Mouse (Mus musculus) layer of hippocampus, postnatal 14 days (tissue): ENCODE results near the gene Cr2. TPM values are rescaled to one million over a fixed set of nuclear protein-coding genes. Genes with fewer than 3 reads are reported as not detected.
A peak's percentile ranks its signal among the peaks of the same experiment; 100 is the strongest.
"Not testable (repeated sequence)": the region's sequence is repeated elsewhere in the genome, so short reads cannot be mapped to it uniquely, and the experiment has no call there.

ENCODE experiments used
- DNase-seq, 2 experiments: peaks; one replicate each; pipeline ENCODE4 v3.0.0; 2021 to 2022; ENCODE audit warnings: low spot score in 2 of 2, mixed read lengths in 1 of 2
- long read RNA-seq, 2 experiments: library from polyadenylated mRNA; stranded (forward); transcript quantifications; one replicate each; pipeline ENCODE4 v2.0.0; 2021
- total RNA-seq, 2 experiments: library from RNA; stranded (reverse); gene quantifications; 2 replicates each; pipeline ENCODE4 v1.2.3; 2021

The Cr2 gene
- under 1 TPM; 0.37 to 0.50 TPM for total RNA-seq
- long read RNA-seq, experiment 1, result 0 reads
- long read RNA-seq, experiment 2, result 0 reads

DNA sequence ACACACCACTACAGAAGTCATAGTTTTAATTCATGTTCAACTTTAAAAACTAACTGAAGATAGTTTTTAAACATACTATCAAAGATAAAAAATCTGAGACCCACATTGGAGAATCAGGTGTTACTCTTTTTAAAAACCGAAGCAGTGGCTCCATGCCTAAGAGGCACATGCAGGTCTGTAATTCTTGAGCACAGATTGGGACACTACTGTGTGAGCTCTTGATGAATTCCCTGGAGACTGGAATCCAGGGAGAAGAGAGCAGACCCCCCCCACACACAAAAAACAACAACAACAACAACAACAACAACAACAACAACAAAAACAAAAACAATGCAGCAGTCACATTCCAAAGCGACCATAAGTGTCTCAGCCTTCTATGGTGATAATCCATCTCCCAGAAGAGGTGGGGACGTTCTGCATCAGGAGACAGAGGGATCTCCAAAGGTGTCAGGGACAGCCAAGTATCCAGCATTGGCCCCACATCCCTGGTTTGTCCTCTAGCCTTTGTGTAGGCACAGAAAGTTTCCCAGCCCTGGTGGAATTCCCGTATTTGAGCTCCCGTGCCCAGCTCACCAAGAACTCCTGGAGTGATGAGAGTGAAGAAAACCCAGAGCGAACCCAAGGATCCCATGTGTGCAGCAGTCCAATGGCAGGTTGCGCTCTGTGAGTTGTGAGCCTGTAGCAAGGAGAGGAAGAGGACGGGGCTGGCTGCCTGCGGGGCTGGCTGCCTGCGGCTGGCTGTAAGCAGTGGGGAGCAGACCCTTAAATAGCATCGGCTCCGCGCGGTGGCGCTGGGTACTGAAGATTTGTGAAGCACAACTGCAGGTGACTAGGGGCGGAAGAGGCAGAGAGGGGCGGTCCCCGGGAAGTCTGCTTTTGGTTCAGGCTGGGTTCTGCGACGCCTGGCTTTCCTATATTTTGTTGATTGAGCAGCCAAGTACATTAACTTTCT is at the start of gene Cr2:
TSS of gene Cr2 (minus strand) at position 737 of the 952 bp plus-strand sequence.
- DNase-seq, result peak; percentile 24 to 41

DNA sequence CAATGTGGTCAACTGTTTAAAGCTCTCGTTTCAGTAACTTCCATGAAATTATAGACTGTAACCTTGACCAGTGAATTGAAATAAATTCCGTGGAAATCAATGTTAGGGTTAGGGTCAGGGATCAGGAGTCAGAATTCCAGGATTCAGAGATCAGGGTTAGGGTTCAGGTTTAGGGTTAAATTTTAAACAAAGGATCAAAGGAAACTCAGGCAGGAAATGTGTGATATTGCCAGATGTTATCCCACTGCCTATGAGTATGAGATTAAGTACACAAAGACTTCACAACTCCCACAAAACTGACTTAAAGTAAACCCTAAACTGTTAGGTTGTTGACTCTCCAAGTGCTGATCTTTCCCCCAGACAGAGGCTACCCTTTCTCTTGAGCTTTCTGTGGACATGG is 45.3 kb upstream of the Cr2 start:
- DNase-seq, result no peak

DNA sequence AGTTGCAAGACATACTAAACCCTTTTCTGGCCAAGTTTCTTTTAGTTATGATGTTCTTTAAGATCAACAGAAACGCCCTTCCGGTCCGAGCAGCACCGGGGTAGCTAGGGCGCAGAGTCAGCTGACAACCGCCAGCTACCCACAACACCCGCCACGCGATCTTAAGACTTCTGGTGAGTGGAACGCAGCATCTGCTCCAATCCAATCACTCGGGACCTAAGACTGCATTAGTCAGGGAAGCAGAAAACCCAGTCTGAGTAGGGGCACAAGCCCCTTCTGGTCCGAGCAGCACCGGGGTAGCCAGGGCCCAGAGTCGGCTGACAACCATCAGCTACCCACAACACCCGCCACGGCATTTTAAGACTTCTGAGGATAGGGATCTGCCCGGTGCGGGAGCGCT is 36.3 kb upstream of the Cr2 start:
- not testable (repeated sequence) for DNase-seq

DNA sequence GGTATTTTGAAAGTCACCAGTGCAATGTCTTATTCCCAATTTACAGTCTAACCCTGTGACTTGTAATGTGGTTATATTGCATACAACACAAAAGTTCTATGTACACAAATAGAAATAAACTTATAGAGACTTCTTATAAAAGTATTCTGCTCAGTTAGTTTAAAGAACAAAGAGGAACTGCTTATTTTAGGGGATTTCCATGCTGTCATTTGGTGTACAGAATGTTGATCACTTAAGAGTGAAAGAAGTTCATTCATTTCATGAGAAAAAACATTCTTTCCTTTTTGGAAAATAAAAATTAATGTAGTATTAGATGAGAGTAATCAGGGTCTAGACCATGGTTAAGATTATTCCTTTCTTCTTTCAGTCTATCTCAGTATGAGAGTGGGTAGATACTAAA is 8.2 kb upstream of the Cr2 start:
- no peak for DNase-seq

DNA sequence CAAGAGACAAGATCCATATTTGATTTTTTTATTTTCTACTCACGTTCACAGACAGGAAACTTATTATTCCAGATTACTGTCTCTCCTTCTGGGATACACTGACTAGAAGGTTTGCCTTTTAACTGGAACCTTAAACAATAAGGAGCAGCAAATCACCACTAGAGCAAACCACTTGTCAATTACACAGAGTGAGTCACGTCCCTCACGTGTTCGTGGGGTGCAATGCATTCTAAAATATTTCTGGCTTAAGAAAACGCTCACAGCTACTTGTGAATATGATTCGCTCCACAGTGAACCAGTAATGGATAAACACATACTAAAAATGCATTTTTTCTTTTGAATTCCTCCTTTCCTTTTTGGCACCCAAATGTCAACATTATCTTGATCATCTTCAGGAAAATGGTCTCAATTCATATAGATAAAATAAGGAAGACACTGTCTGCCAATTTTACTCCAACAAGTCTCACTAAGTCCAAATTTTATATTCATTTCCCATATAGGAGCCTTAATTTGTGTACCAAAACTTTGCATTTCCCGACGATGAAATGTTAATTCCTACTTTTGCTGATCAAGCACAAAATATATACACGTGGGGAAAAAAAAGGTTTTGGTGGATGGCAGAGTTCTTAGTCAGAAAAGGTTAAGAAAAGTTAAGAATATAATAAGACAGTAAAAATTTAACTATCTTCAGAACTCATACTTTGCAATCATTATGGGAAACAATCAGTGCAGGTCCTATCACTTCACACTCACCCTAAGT is 11.3 kb downstream of the Cr2 start:
- no peak for DNase-seq

DNA sequence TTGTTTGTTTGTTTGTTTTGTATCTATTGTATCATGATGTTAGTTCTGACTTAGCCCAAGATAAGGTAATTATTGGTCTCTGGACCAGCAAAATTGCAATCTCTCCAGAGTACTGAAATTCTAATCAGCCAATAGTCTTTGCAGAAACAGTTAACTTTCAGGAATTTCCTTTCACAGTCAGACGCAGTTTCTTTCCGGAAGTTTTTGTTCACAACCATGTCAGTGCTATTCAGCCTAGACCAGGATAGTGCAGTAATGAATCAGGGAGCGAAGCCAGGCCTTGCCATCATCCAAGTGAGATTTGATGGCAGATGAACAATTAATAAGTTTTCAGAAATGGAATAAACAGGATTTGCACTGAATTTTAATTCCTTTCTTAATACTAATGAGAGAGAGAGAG is 44.4 kb downstream of the Cr2 start:
- peak in 1 of 2 experiments; percentile 5 for DNase-seq

DNA sequence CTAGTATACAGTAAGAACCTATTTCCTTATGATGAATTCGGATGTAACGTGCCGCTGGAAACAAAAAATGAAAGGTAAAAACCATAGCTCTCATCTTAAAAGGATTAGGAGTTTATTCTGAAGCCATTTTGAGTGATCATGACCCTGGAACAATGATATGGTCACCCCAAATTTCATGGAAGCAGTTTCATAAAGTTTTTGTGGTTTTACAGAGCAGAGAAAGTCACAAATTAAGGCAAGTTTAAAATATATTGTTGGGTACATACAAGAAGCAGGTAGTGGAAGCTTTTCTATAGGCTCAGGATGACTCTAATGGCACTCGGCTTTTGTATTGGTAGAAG is 44.9 kb downstream of the Cr2 start:
- DNase-seq, result no peak

DNA sequence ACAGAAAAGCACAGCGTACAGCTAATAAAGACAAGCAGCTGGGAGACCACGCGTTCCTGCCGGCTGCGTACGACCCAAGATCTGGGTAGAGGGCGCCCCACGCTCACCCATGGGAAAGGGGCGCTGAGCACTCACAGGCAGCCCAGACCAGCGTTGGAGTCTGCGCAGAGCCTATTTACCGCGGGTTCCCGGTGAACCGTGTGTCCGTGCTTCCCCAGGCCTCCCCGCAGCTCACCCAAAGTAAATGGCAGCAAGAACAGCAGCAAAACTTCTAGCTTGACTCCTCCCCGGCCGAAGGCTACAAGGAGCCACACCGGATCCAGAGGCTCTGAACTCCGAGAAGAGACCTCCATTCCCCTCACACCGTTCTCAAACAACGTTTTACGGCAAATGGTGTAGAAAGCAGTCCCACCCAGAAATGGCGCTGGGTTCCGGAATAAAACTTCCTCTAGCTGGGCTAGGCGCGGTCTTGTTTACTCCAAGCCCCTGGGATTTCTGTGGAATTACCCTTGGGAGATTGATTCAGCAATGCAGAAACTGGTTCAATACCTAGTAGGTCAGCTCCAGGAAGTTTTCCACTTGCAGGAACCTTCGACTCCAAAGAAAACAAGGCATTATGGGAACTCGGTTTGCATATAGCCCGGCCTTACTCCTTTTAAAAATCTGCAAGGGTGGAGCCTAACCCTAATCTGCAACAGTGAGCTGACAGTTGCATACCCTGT is 45.4 kb downstream of the Cr2 start, which contains the start of gene Cr1l:
TSS of gene Cr1l (minus strand) at position 634 of the 722 bp plus-strand sequence.
- DNase-seq, result peak; percentile 88 to 92

DNA sequence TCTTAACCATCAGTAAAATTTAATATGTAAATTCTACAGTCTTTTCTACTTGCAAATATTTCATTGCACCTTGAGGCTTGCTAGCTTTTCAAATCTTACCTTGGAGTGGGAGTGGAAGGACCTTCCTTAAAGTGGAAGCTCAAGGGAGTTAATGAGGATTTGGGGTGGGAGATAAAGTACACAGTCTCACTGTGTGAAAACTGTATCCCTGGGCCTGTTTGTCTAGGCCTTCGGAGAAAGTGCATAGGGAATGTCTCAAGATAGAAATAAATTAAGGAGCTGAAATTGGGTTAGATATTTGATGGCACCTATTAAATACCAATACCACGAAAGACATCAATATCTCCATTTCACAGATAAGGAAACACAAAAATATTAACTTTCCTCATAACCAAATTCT is 46.0 kb downstream of the Cr2 start:
- DNase-seq, result no peak

DNA sequence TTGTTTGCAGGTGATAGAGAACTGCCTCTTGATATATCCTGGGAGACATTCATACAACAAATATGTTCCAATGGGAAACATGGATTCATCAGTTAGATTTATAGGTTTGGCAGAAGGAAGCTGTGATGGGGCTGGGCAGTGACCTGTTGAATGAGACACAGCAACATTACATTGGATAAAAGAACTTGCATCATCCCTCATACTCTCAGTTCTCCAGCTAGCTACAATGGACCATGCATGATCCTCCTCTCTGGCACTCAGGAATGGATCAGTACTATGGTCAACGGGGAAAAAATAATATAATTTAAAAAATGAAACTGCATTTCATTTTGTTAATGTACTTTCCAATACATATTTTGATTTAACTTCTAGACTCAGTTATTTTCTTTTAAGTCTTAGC is 46.6 kb downstream of the Cr2 start:
- DNase-seq, result no peak

DNA sequence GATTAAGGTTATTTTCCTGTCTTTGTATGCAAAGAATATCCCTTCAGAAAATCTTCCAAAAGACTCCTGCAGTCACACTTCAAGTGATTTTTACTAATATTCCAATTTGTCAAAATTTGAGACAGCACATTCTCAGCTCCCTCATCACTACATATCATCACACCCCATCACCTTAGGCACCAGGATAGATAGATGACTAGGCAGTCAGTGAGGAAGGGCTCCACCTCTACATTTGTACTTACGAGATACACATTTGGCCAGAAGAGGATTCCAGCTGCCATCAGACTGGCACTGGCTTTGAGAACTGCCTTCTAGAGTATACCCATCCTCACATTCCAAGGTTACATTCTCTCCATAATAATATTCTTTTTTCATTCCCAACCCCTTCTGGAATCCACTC is 62.1 kb downstream of the Cr2 start:
- DNase-seq, result no peak

DNA sequence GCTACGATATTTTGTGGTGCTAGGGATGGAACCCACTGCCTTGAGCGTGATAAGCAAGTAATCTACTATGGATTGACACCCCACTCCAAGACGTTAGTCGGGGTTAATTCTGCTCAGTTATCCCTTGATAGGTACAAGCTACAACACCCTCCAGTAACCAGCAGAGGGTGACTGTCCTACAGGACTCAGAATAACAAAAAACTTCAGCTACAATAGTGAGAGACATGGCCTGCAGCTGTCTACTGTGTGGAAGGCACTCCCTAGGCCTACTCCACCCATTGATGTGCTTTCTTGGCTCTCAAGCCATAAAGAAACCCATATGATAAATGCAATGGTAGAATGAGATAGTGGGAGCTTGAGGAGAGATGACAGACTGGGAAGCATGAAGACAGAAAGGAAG is 62.9 kb downstream of the Cr2 start:
- no peak for DNase-seq

DNA sequence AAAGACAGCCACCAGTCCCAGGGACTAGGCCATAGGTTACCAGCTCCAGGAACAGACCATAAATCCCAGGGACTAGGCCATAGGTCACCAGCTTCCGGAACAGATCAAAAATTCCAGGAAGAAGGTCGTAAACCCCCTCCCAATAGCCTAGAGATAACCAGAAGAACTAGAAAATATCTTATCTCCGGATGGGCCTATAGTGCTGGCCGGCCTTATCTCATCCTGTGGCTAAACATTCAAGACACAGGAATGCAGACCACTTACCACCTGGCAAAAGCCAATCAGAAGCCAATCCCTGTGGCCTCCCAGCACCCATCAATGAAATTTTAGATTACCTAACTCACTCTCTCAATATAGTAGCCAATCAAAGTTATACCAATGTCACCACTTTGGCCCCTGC is 75.8 kb downstream of the Cr2 start:
- no peak for DNase-seq

DNA sequence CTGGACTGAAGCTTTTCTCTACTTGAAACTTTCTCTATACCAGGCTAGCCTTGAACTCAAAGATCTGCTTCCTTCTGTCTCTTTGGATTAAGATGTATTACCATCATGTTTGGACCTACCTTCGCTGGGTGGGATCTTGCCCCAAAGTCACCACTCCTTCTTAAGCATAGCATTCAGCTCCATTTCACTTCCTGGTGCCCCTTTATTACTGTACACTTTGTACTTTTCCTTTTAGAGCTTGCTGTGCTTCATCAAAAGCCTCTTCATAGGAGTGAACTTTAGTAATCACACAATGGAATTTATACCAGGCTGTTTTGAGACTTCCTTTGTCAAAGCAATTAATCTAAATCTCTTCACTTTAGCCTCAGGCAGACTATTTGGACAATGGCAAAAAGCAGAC is 78.5 kb downstream of the Cr2 start:
- no peak for DNase-seq

DNA sequence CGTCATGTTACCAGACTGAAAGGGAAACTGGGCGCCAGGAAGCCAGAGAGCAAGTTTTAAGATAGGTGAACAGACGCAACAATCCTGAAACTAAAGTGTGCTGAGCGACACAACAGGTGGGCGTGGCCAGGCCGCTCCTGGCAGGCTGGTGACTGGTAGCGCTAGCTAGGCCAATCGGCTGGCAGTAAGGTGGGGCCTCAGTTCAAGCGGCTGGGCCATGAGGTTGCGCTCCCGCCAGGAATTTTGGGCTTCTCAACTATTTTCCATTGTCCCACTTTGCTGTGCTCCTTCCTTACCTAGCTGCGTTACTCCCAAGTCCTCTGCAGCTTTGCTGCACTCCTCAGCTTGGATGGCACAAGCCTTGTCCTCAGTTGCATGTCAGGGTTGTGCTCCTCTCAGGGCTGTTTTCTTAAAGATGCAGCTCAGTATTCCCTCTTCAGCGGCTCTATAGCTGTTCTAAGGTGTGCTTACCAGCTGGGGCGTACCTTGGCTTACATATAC is 84.2 kb downstream of the Cr2 start, which contains the start of gene Cd46:
TSS of gene Cd46 (minus strand) at position 30 of the 501 bp plus-strand sequence.
- peak; percentile 10 to 16 for DNase-seq

DNA sequence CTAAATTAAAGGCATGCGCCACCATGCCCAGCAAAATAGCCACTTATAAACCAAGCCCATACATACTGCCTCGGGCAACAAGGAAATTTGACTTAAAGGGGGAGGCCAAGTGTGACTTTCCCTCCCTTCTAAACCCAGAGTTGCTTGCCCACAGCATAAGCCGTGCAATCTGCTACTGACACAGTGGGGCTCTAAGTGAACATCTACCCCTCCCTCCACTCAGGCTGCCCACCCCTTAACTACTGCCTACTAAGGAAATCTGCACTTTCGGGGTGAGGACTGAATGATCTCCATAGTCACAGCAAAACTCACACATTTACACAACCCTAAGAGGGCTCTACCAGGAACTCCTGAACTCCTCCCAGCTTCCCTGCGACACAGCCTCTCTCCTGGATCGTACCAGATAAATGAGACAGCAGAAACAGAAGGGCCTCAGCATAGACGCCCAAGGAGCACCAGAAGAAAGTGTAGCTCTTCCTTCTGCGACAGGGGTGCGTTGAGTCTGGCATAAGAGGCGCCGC is 84.8 kb downstream of the Cr2 start:
- no peak for DNase-seq

Other genes with a start within 250 kb of the Cr2 start
- gene Cd34, start 237.9 kb downstream of the Cr2 start, total RNA-seq, result 10 to 100 TPM; 32.1 to 33.2 TPM
- gene Cd46, start 84.5 kb downstream of the Cr2 start, total RNA-seq, result 1 to 10 TPM; 2.9 to 4.4 TPM
- 10 to 100 TPM; 31.1 to 36.9 TPM for gene Cr1l, start 45.1 kb downstream of the Cr2 start, total RNA-seq